8 mouse cellular contexts compared by ENCODE assay signal in genomic region chr3:104682671-104683504, GRCm38 (mm10). TPM values are rescaled to one million over a fixed set of nuclear protein-coding genes. Genes with fewer than 3 reads are reported as not detected.
A peak's percentile ranks its signal among the peaks of the same experiment; 100 is the strongest.
DNase-seq lines count a peak whose midpoint lies in the region; ATAC-seq and TF ChIP-seq lines count a peak whose summit lies in the region.

No protein-coding gene starts in this region.

- TF ChIP-seq POLR2A in heart, adult 2 months (IDR thresholded peaks at IDR 0.05; ENCODE audit: insufficient read depth, low read depth, low read length) = no peak

- peak; percentile 83 for ATAC-seq in forebrain, embryonic 15.5 days (replicated peaks)
- peak; percentile 55; the same call in 1 of the 2 replicates for ATAC-seq in intestine, embryonic 14.5 days (replicated peaks; ENCODE audit: low FRiP score, low TSS enrichment, low read depth)
- ATAC-seq in limb, embryonic 12.5 days (ENCODE audit: insufficient number of reproducible peaks, insufficient read depth, low FRiP score, low TSS enrichment, low read depth) = peak; percentile 63; the same call in 1 of the 2 replicates
- ATAC-seq in midbrain, embryonic 13.5 days = peak; percentile 82

- H3K27me3 ChIP-seq in heart, adult 2 months (ENCODE audit: control insufficient read depth, insufficient read depth, low read length) = no peaks in the 10 kb centered on the region
- no peaks in the 10 kb centered on the region for H3K27me3 ChIP-seq in forebrain, embryonic 15.5 days
- H3K27me3 ChIP-seq in intestine, embryonic 14.5 days (replicated peaks; ENCODE audit: control insufficient read depth, insufficient read depth, low read length) = no peaks in the 10 kb centered on the region
- H3K27me3 ChIP-seq in limb, embryonic 12.5 days = no peaks in the 10 kb centered on the region
- H3K27me3 ChIP-seq in midbrain, embryonic 13.5 days = no peaks in the 10 kb centered on the region

- TF ChIP-seq CTCF in heart, adult 2 months (IDR thresholded peaks at IDR 0.05) = peak; percentile 89

- H3K9ac ChIP-seq in heart, adult 2 months (ENCODE audit: low read depth, low read length) = no peak overlapping the region
- H3K9ac ChIP-seq in forebrain, embryonic 15.5 days (replicated peaks) = no peak overlapping the region
- H3K9ac ChIP-seq in intestine, embryonic 14.5 days (ENCODE audit: low read length) = no peak overlapping the region
- H3K9ac ChIP-seq in limb, embryonic 12.5 days (replicated peaks) = no peak overlapping the region
- H3K9ac ChIP-seq in midbrain, embryonic 13.5 days (replicated peaks) = no peak overlapping the region

- TF ChIP-seq EP300 in heart, adult 2 months (IDR thresholded peaks at IDR 0.05; ENCODE audit: insufficient read depth, low read depth, low read length) = peak; percentile 70

- intact Hi-C loops in heart, adult 2 months (cut with DNase I) = loop anchor here (1.0 to 2.0 kb wide), 2 partner anchors 142 to 170 kb away; no protein-coding TSS in a partner anchor

- no peak overlapping the region for H3K4me2 ChIP-seq in forebrain, embryonic 15.5 days (replicated peaks)
- H3K4me2 ChIP-seq in intestine, embryonic 14.5 days (ENCODE audit: low read length) = no peak overlapping the region
- no peak overlapping the region for H3K4me2 ChIP-seq in limb, embryonic 12.5 days
- H3K4me2 ChIP-seq in midbrain, embryonic 13.5 days (replicated peaks) = no peak overlapping the region

- 59% methylated on average over 11 of the region's 11 CpGs for WGBS in heart, adult 2 months
- WGBS in forebrain, embryonic 15.5 days = 59% methylated on average over 11 of the region's 11 CpGs
- 61% methylated on average over 11 of the region's 11 CpGs for WGBS in intestine, embryonic 14.5 days
- WGBS in limb, embryonic 12.5 days = 60% methylated on average over 11 of the region's 11 CpGs
- WGBS in midbrain, embryonic 13.5 days = 61% methylated on average over 11 of the region's 11 CpGs

- no peak overlapping the region for H3K4me3 ChIP-seq in heart, adult 2 months
- H3K4me3 ChIP-seq in forebrain, embryonic 15.5 days = no peak overlapping the region
- H3K4me3 ChIP-seq in intestine, embryonic 14.5 days (ENCODE audit: low read depth, low read length) = no peak overlapping the region
- H3K4me3 ChIP-seq in limb, embryonic 12.5 days (replicated peaks) = no peak overlapping the region
- H3K4me3 ChIP-seq in midbrain, embryonic 13.5 days (replicated peaks) = no peak overlapping the region

- H3K27ac ChIP-seq in heart, adult 2 months = no peak overlapping the region
- H3K27ac ChIP-seq in forebrain, embryonic 15.5 days (replicated peaks) = no peak overlapping the region
- no peak overlapping the region for H3K27ac ChIP-seq in intestine, embryonic 14.5 days (ENCODE audit: low read depth)
- H3K27ac ChIP-seq in limb, embryonic 12.5 days = no peak overlapping the region
- no peak overlapping the region for H3K27ac ChIP-seq in midbrain, embryonic 13.5 days

- no peaks in the 10 kb centered on the region for H3K9me3 ChIP-seq in forebrain, embryonic 15.5 days
- H3K9me3 ChIP-seq in intestine, embryonic 14.5 days (ENCODE audit: control insufficient read depth, low read length) = no peaks in the 10 kb centered on the region
- 0 out of 2 replicates have a peak, but pooled peaks cover 6% of the 10 kb centered on the region for H3K9me3 ChIP-seq in limb, embryonic 12.5 days
- H3K9me3 ChIP-seq in midbrain, embryonic 13.5 days = peaks cover 6% of the 10 kb centered on the region; the same call in 1 of the 2 replicates

- no peaks in the 10 kb centered on the region for H3K36me3 ChIP-seq in heart, adult 2 months (ENCODE audit: control insufficient read depth, insufficient read depth, low read length)
- no peaks in the 10 kb centered on the region for H3K36me3 ChIP-seq in forebrain, embryonic 15.5 days
- no peaks in the 10 kb centered on the region for H3K36me3 ChIP-seq in intestine, embryonic 14.5 days (ENCODE audit: control insufficient read depth, insufficient read depth, low read length)
- H3K36me3 ChIP-seq in limb, embryonic 12.5 days = no peaks in the 10 kb centered on the region
- H3K36me3 ChIP-seq in midbrain, embryonic 13.5 days = no peaks in the 10 kb centered on the region

- no peaks in the 10 kb centered on the region for H3K79me2 ChIP-seq in heart, adult 2 months (replicated peaks; ENCODE audit: control insufficient read depth, insufficient read depth, low read length)

- DNase-seq in heart, adult 2 months = peak; percentile 50 to 57
- no peak for DNase-seq in heart, adult 11 months
- peak; percentile 50 for DNase-seq in cerebellum, adult 11-12 months
- DNase-seq in intestine, embryonic 14.5 days (ENCODE audit: low spot score) = peak; percentile 77
- peak; percentile 34 to 60 for DNase-seq in spleen, postnatal 36 days (ENCODE audit: low spot score in 2 of 2)

- no peaks in the 10 kb centered on the region; the same call in 1 of the 2 replicates for H3K4me1 ChIP-seq in heart, adult 2 months (ENCODE audit: control insufficient read depth, insufficient read depth, low read length)
- no peaks in the 10 kb centered on the region for H3K4me1 ChIP-seq in forebrain, embryonic 15.5 days
- H3K4me1 ChIP-seq in intestine, embryonic 14.5 days (replicated peaks; ENCODE audit: control insufficient read depth, insufficient read depth, low read length) = no peaks in the 10 kb centered on the region
- no peaks in the 10 kb centered on the region for H3K4me1 ChIP-seq in limb, embryonic 12.5 days (replicated peaks)
- no peaks in the 10 kb centered on the region for H3K4me1 ChIP-seq in midbrain, embryonic 13.5 days (replicated peaks)

RNA-seq across cellular contexts. Expression of gene Slc16a1, which starts 44.4 kb away (rescaled TPM):
- total RNA-seq in heart, adult 2 months (2021) = 100 to 1,000 TPM; 157 to 177 TPM
- 91.9 and 179 TPM in 2 replicates for polyA plus RNA-seq in heart, adult 2 months (2012; rRNA removed)
- polyA plus RNA-seq in forebrain, embryonic 15.5 days (2015; fragmentation: Nextera tagmentation; extraction: Ambion mirVana) = 16.1 and 16.4 TPM in 2 replicates
- polyA plus RNA-seq in intestine, embryonic 14.5 days (2014; fragmentation: Nextera tagmentation; extraction: Ambion mirVana) = 42.5 and 45.8 TPM in 2 replicates
- 44.6 and 45.3 TPM in 2 replicates for polyA plus RNA-seq in limb, embryonic 12.5 days (2016; fragmentation: Nextera tagmentation; extraction: Ambion mirVana)
- polyA plus RNA-seq in midbrain, embryonic 13.5 days (2015; fragmentation: Nextera tagmentation; extraction: Ambion mirVana) = 9.4 and 9.6 TPM in 2 replicates
